Mouse (Mus musculus) cerebellum, adult 2 months (tissue): ENCODE measurements around the gene Map3k1. TPM values are rescaled to one million over a fixed set of nuclear protein-coding genes. Genes with fewer than 3 reads are reported as not detected.
"Not testable (repeated sequence)": the region's sequence is repeated elsewhere in the genome, so short reads cannot be mapped to it uniquely, and the experiment has no call there.

Source experiments
- DNase-seq, 2 experiments: peaks; one replicate each; pipeline ENCODE4 v3.0.0; 2021
- H3K27ac ChIP-seq: fragments of 200-500 bp; 2 replicates; pipeline ENCODE4 v1.5.1; 2012; ENCODE audit warnings: low read length, control low read depth, inconsistent platforms; ENCODE audit not compliant: insufficient read depth
- H3K27me3 ChIP-seq: fragments of 200-500 bp; 2 replicates; pipeline ENCODE4 v1.6.1; 2012; ENCODE audit warnings: inconsistent platforms, mild to moderate bottlenecking, low read length, moderate library complexity; ENCODE audit not compliant: control insufficient read depth, insufficient read depth
- H3K4me1 ChIP-seq: fragments of 200-500 bp; 2 replicates; pipeline ENCODE4 v1.6.1; 2011; ENCODE audit warnings: low read length; ENCODE audit not compliant: control insufficient read depth, insufficient read depth
- H3K4me3 ChIP-seq: fragments of 200-500 bp; replicated peaks from 2 replicates; pipeline ENCODE3; 2011; ENCODE audit warnings: mild to moderate bottlenecking, low read depth, low read length, control low read depth; ENCODE audit not compliant: insufficient read depth
- CTCF ChIP-seq: fragments of 200-500 bp; IDR thresholded peaks from 2 replicates; pipeline ENCODE4 v1.5.1; 2011; ENCODE audit warnings: low read depth, mild to moderate bottlenecking, control low read depth, low read length, moderate library complexity, borderline replicate concordance; ENCODE audit not compliant: insufficient read depth
- POLR2A ChIP-seq: fragments of 200-500 bp; IDR thresholded peaks from 2 replicates; pipeline ENCODE4 v1.6.1; 2011; ENCODE audit warnings: low read length, control low read depth, borderline replicate concordance; ENCODE audit not compliant: insufficient read depth
- WGBS: fragments of 180-500 bp; shearing (Covaris S2); methylation state at CpG from one replicate; pipeline ENCODE4 v1.1.7; 2018; 5-methylcytosine and 5-hydroxymethylcytosine counted together
- polyA plus RNA-seq: library from polyadenylated mRNA; depleted of rRNA; stranded (reverse); fragments of >200 nt; gene quantifications from 2 replicates; pipeline ENCODE4 v1.2.3, GENCODE M21; 2012; rRNA removed

The Map3k1 gene
- polyA plus RNA-seq, 1 experiment = 12.3 TPM

DNA sequence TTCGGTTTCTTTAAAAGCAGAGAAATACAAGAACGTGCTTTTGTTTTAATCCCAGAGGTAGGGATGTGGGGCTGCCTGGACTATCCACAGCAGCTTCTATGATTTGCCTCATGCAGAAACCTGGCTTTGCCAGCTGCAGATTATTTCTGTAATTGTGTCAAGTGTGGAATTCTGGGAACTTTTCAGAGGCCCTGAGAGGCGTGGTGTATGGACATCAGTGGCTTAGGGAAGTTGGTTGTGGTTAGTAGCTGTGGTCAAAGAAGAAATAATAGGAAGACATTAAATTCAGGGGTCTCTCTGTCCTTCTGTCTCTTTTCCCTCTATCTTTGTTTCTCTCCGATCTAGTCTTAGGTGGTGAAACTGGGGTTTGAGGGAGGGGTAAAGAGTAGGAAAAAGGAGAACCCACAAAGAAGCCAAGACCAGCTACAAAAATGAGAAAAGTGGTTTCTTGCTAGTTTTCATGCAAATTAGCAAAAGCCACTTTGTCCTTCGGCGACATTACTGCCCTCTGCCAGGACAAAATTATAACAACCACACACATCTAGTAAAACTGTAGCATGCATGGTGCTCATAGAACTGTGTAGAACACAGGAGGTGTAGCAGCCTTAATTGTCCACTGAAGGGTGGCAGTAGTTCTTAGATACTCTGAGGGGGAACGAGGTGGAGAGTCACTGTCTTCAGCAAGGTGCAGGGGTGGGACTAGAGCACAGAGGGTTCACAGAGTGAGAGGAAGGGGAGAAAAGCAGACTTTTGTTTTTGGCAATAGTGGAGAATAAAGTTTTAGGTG lies 67.4 kb downstream of the Map3k1 start:
- no peak overlapping the region for H3K27ac ChIP-seq
- TF ChIP-seq POLR2A (no peak), CTCF (no peak)
- no peaks in the 10 kb centered on the region for H3K27me3 ChIP-seq
- DNase-seq = no peak
- H3K4me3 ChIP-seq = no peak overlapping the region
- 80% methylated on average over 7 of the region's 7 CpGs for WGBS
- peaks cover 10% of the 10 kb centered on the region for H3K4me1 ChIP-seq

- H3K27me3 ChIP-seq = no peaks in the 10 kb centered on the region
- no peak overlapping the region for H3K27ac ChIP-seq
- no peaks in the 10 kb centered on the region for H3K4me1 ChIP-seq
- H3K4me3 ChIP-seq = no peak overlapping the region
- 95% methylated on average over 5 of the region's 5 CpGs for WGBS
- TF ChIP-seq POLR2A (no peak), CTCF (no peak)
- no peak for DNase-seq
These were observed 81.9 kb downstream of the Map3k1 start for GRCm38 (mm10) chr13:111726898-111727297.

GRCm38 (mm10) chr13:111725165-111726077 lies 83.4 kb downstream of the Map3k1 start:
- Histone ChIP-seq H3K27me3 (no peaks in the 10 kb centered on the region), H3K4me1 (no peaks in the 10 kb centered on the region), H3K27ac (no peak overlapping the region), H3K4me3 (peak overlapping the region; percentile 82)
- TF ChIP-seq CTCF (no peak), POLR2A (peak; percentile 53; the same call in 1 of the 2 replicates)
- DNase-seq = peak; percentile 91 to 95
- under 1% methylated on average over 65 of the region's 65 CpGs for WGBS

- Histone ChIP-seq H3K4me1 (no peaks in the 10 kb centered on the region), H3K4me3 (peak overlapping the region; percentile 82), H3K27ac (no peak overlapping the region), H3K27me3 (no peaks in the 10 kb centered on the region)
- WGBS = under 1% methylated on average over 18 of the region's 18 CpGs
- DNase-seq = no peak
- TF ChIP-seq CTCF (no peak), POLR2A (no peak)
These were observed 84.0 kb downstream of the Map3k1 start for GRCm38 (mm10) chr13:111724811-111725164.

GRCm38 (mm10) chr13:111719726-111720125 lies 89.1 kb downstream of the Map3k1 start:
- TF ChIP-seq CTCF (no peak), POLR2A (no peak)
- Histone ChIP-seq H3K27ac (no peak overlapping the region), H3K4me3 (no peak overlapping the region), H3K27me3 (no peaks in the 10 kb centered on the region), H3K4me1 (no peaks in the 10 kb centered on the region)
- WGBS = 64% methylated on average over 9 of the region's 9 CpGs
- DNase-seq = no peak

DNA sequence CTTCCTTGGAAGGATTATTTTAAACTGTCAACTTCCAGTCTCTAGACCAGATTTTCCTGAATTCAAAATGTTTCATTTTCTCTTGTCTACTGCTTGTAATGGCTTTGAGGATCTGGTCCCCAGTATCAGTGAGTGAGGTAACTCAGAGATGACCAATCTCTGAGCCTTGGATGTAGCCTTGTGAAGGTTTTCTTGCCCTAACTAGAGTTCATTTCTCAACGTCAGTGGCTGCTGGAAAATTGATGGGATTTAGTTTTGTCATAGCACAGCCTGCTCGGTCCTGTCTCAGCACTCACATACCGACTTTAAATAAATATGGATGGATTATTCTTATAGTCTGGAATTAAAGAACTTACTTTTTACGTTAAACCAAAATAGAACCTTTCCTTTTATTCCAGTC lies 98.3 kb downstream of the Map3k1 start:
- 92% methylated on average over 4 of the region's 4 CpGs for WGBS
- H3K4me3 ChIP-seq = no peak overlapping the region
- H3K27me3 ChIP-seq = no peaks in the 10 kb centered on the region
- H3K27ac ChIP-seq = no peak overlapping the region
- TF ChIP-seq CTCF = no peak
- no peak for TF ChIP-seq POLR2A
- DNase-seq = no peak
- H3K4me1 ChIP-seq = no peaks in the 10 kb centered on the region

- H3K4me1 ChIP-seq, H3K4me3 ChIP-seq: not testable (repeated sequence)
- 74% methylated on average over 4 of the region's 4 CpGs for WGBS
These were observed 104.8 kb downstream of the Map3k1 start for GRCm38 (mm10) chr13:111703952-111704351.

GRCm38 (mm10) chr13:111703396-111703795 lies 105.4 kb downstream of the Map3k1 start:
- H3K27me3 ChIP-seq = no peaks in the 10 kb centered on the region
- DNase-seq = no peak
- no peak overlapping the region for H3K27ac ChIP-seq
- no peak for TF ChIP-seq CTCF
- no peak for TF ChIP-seq POLR2A
- H3K4me3 ChIP-seq = no peak overlapping the region
- 96% methylated on average over 10 of the region's 10 CpGs for WGBS
- no peaks in the 10 kb centered on the region for H3K4me1 ChIP-seq

More at GRCm38 (mm10) chr13:111703952-111704351, 104.8 kb downstream of the Map3k1 start:
- not testable (repeated sequence) for H3K27ac ChIP-seq, H3K27me3 ChIP-seq, DNase-seq

Other genes starting within 250 kb of the Map3k1 start
- not detected in 2 replicates for gene Gm10198, start 216.2 kb downstream of the Map3k1 start, polyA plus RNA-seq
- 12.5 and 12.7 TPM in 2 replicates for gene Mier3, start 128.0 kb downstream of the Map3k1 start, polyA plus RNA-seq